Comparison of ENCODE assay signal across 9 mouse cellular contexts in the genomic region with DNA sequence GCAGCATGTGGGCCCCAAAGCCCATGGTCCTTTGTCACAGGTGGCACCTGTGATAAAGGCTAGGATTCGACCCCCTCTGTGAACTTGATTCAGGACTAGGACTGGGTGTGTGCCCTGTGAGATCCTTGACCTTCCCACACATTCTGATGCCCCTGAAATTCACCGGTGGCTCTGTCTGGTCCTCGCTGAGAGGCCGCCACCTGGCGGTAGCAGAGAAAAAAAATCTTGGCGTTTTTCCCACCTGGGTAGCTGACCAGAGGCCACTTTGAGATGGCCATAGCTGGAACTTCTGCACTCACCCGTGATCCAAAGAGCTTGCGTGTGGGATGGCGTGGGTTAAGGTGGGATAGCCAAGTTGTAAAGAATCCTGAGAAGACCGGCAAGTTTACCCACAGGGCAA. TPM values are rescaled to one million over a fixed set of nuclear protein-coding genes. Genes with fewer than 3 reads are reported as not detected.
DNase-seq lines count a peak whose midpoint lies in the region; ATAC-seq and TF ChIP-seq lines count a peak whose summit lies in the region.
"Had no signal": no experiment of that assay in that cellular context is flagged by ENCODE, and none has a peak within 500 bp of the region (broad histone marks: within the 10 kb centered on the region; RNA-seq: fewer than 3 reads in every experiment).

No protein-coding gene starts in this region.

- no peak overlapping the region for H3K27ac ChIP-seq in hindbrain, embryonic 11.5 days (ENCODE audit: low read depth, low read length)
- H3K27ac ChIP-seq in hindbrain, embryonic 12.5 days = no peak overlapping the region
- H3K27ac ChIP-seq in bone marrow macrophage, adult 2 months (ENCODE audit: insufficient read depth, low read depth, low read length) = no peak overlapping the region
- H3K27ac ChIP-seq in limb, embryonic 14.5 days (replicated peaks; ENCODE audit: low read depth, low read length) = no peak overlapping the region
- no peak overlapping the region for H3K27ac ChIP-seq in forebrain, embryonic 15.5 days (replicated peaks)

- H3ac ChIP-seq in C2C12 (ENCODE audit: control insufficient read depth, insufficient read length, low read depth) = no peak overlapping the region

- peak; percentile 77 for DNase-seq in hindbrain, embryonic 11.5 days (ENCODE audit: low spot score)
- DNase-seq in gastrocnemius, postnatal 14 days = peak; percentile 62
- peak; percentile 55 for DNase-seq in limb, embryonic 14.5 days (ENCODE audit: low spot score)
- DNase-seq in right cerebral cortex, postnatal 4 days = peak; percentile 33

- ATAC-seq in hindbrain, embryonic 11.5 days (ENCODE audit: low FRiP score) = no peak
- no peak for ATAC-seq in hindbrain, embryonic 12.5 days (ENCODE audit: low FRiP score)
- no peak for ATAC-seq in limb, embryonic 14.5 days (ENCODE audit: low FRiP score, low read depth)
- no peak for ATAC-seq in forebrain, embryonic 15.5 days (replicated peaks)

- no peaks in the 10 kb centered on the region for H3K79me2 ChIP-seq in C2C12 (ENCODE audit: control insufficient read depth, insufficient read depth)

- intact Hi-C loops in gastrocnemius, postnatal 14 days (cut with DNase I; ENCODE audit: low total_unique reads) = loop anchor here (2.0 kb wide), 1 partner anchor 115 kb away; no protein-coding TSS in a partner anchor

- no peaks in the 10 kb centered on the region for H3K9me3 ChIP-seq in hindbrain, embryonic 11.5 days (ENCODE audit: control insufficient read depth, low read length)
- H3K9me3 ChIP-seq in hindbrain, embryonic 12.5 days (replicated peaks) = no peaks in the 10 kb centered on the region
- H3K9me3 ChIP-seq in limb, embryonic 14.5 days (ENCODE audit: control insufficient read depth, low read length) = no peaks in the 10 kb centered on the region
- no peaks in the 10 kb centered on the region for H3K9me3 ChIP-seq in forebrain, embryonic 15.5 days

- peak; percentile 8 for TF ChIP-seq CTCF in C2C12 (IDR thresholded peaks at IDR 0.05; ENCODE audit: control insufficient read depth, insufficient read depth, insufficient read length)
- peak; percentile 85 for TF ChIP-seq CTCF in bone marrow macrophage, adult 2 months (IDR thresholded peaks at IDR 0.05; ENCODE audit: low read depth, low read length)

- H3K36me3 ChIP-seq in hindbrain, embryonic 11.5 days (ENCODE audit: control insufficient read depth, insufficient read depth, low read length) = no peaks in the 10 kb centered on the region
- H3K36me3 ChIP-seq in hindbrain, embryonic 12.5 days = no peaks in the 10 kb centered on the region
- no peaks in the 10 kb centered on the region for H3K36me3 ChIP-seq in C2C12 (ENCODE audit: control insufficient read depth, insufficient read depth)
- H3K36me3 ChIP-seq in limb, embryonic 14.5 days (ENCODE audit: control insufficient read depth, insufficient read depth, low read length) = peaks cover 9% of the 10 kb centered on the region
- H3K36me3 ChIP-seq in forebrain, embryonic 15.5 days = no peaks in the 10 kb centered on the region

- 7% methylated on average over 10 of the region's 10 CpGs for WGBS in hindbrain, embryonic 11.5 days
- WGBS in hindbrain, embryonic 12.5 days = 4% methylated on average over 10 of the region's 10 CpGs
- 3% methylated on average over 10 of the region's 10 CpGs for WGBS in limb, embryonic 14.5 days
- WGBS in forebrain, embryonic 15.5 days = 3% methylated on average over 10 of the region's 10 CpGs

- H3K9ac ChIP-seq in hindbrain, embryonic 11.5 days (ENCODE audit: low read depth, low read length) = no peak overlapping the region
- H3K9ac ChIP-seq in hindbrain, embryonic 12.5 days = no peak overlapping the region
- no peak overlapping the region for H3K9ac ChIP-seq in limb, embryonic 14.5 days (ENCODE audit: low read depth, low read length, severe bottlenecking)
- H3K9ac ChIP-seq in forebrain, embryonic 15.5 days (replicated peaks) = no peak overlapping the region

- no peak for TF ChIP-seq POLR2A in bone marrow macrophage, adult 2 months (IDR thresholded peaks at IDR 0.05; ENCODE audit: borderline replicate concordance, low read depth, low read length)
- TF ChIP-seq POLR2A in limb, embryonic 14.5 days (IDR thresholded peaks at IDR 0.05; ENCODE audit: borderline replicate concordance, extremely low read depth, insufficient read depth, insufficient read length) = no peak

- H3K27me3 ChIP-seq in hindbrain, embryonic 11.5 days (ENCODE audit: control insufficient read depth, insufficient read depth, low read length) = peaks cover 90% of the 10 kb centered on the region
- peaks cover 96% of the 10 kb centered on the region for H3K27me3 ChIP-seq in hindbrain, embryonic 12.5 days
- peaks cover 26% of the 10 kb centered on the region for H3K27me3 ChIP-seq in C2C12 (ENCODE audit: control insufficient read depth, insufficient read depth, insufficient read length)
- peaks cover 88% of the 10 kb centered on the region for H3K27me3 ChIP-seq in limb, embryonic 14.5 days (ENCODE audit: control insufficient read depth, insufficient read depth, low read length)
- peaks cover 90% of the 10 kb centered on the region for H3K27me3 ChIP-seq in forebrain, embryonic 15.5 days

- H3K4me3 ChIP-seq in hindbrain, embryonic 11.5 days (ENCODE audit: low read depth, low read length) = no peak overlapping the region
- no peak overlapping the region for H3K4me3 ChIP-seq in hindbrain, embryonic 12.5 days
- no peak overlapping the region for H3K4me3 ChIP-seq in C2C12 (ENCODE audit: insufficient read depth, poor library complexity, severe bottlenecking)
- H3K4me3 ChIP-seq in bone marrow macrophage, adult 2 months (ENCODE audit: insufficient read depth, low read length) = no peak overlapping the region
- no peak overlapping the region for H3K4me3 ChIP-seq in limb, embryonic 14.5 days (replicated peaks; ENCODE audit: low read length)
- no peak overlapping the region for H3K4me3 ChIP-seq in forebrain, embryonic 15.5 days

- H3K4me2 ChIP-seq in hindbrain, embryonic 11.5 days (replicated peaks; ENCODE audit: low read depth, low read length) = no peak overlapping the region
- H3K4me2 ChIP-seq in hindbrain, embryonic 12.5 days (replicated peaks) = no peak overlapping the region
- no peak overlapping the region for H3K4me2 ChIP-seq in limb, embryonic 14.5 days (replicated peaks; ENCODE audit: low read depth, low read length, severe bottlenecking)
- H3K4me2 ChIP-seq in forebrain, embryonic 15.5 days (replicated peaks) = no peak overlapping the region

- H3K79me3 ChIP-seq in C2C12 (ENCODE audit: low read depth) = no peaks in the 10 kb centered on the region

- H3K4me1 ChIP-seq in hindbrain, embryonic 11.5 days (replicated peaks; ENCODE audit: control insufficient read depth, insufficient read depth, low read length) = peaks cover 27% of the 10 kb centered on the region
- H3K4me1 ChIP-seq in hindbrain, embryonic 12.5 days = peaks cover 47% of the 10 kb centered on the region
- H3K4me1 ChIP-seq in bone marrow macrophage, adult 2 months (ENCODE audit: control insufficient read depth, insufficient read depth, low read length) = no peaks in the 10 kb centered on the region
- peaks cover 12% of the 10 kb centered on the region for H3K4me1 ChIP-seq in limb, embryonic 14.5 days (ENCODE audit: control insufficient read depth, insufficient read depth, low read length)
- peaks cover 44% of the 10 kb centered on the region for H3K4me1 ChIP-seq in forebrain, embryonic 15.5 days

RNA-seq across cellular contexts. Expression of a gene that starts 6.0 kb away (rescaled TPM):
- polyA plus RNA-seq in hindbrain, embryonic 11.5 days (2014; fragmentation: Nextera tagmentation; extraction: Ambion mirVana) = 2.9 and 3.5 TPM in 2 replicates
- polyA plus RNA-seq in hindbrain, embryonic 12.5 days (2016; fragmentation: Nextera tagmentation; extraction: Ambion mirVana) = 1.2 and 2.1 TPM in 2 replicates
- polyA plus RNA-seq in C2C12 (2012; fragmentation: generic; extraction: Trizol) = not detected
- polyA plus RNA-seq in bone marrow macrophage, adult 2 months (2012; ENCODE audit: insufficient read depth, insufficient read length, missing spikeins) = not detected in 2 replicates
- not detected for total RNA-seq in gastrocnemius, postnatal 14 days (2021)
- polyA plus RNA-seq in limb, embryonic 14.5 days (2012; rRNA removed) = 0.03 and 0.13 TPM in 2 replicates
- not detected in 2 replicates for polyA plus RNA-seq in limb, embryonic 14.5 days (2014; fragmentation: Nextera tagmentation; extraction: Ambion mirVana)
- 0.09 and 0.13 TPM in 2 replicates for polyA plus RNA-seq in forebrain, embryonic 15.5 days (2015; fragmentation: Nextera tagmentation; extraction: Ambion mirVana)
- total RNA-seq: layer of hippocampus, adult 18-20 months had no signal

RNA-seq across cellular contexts. Expression of a gene that starts 11.5 kb away (rescaled TPM):
- polyA plus RNA-seq in hindbrain, embryonic 11.5 days (2014; fragmentation: Nextera tagmentation; extraction: Ambion mirVana) = 8.7 and 9.5 TPM in 2 replicates
- polyA plus RNA-seq in hindbrain, embryonic 12.5 days (2016; fragmentation: Nextera tagmentation; extraction: Ambion mirVana) = 13.1 and 16.2 TPM in 2 replicates
- polyA plus RNA-seq in C2C12 (2012; fragmentation: generic; extraction: Trizol) = 5.4 TPM
- polyA plus RNA-seq in bone marrow macrophage, adult 2 months (2012; ENCODE audit: insufficient read depth, insufficient read length, missing spikeins) = 0.47 TPM in 1 of 2 replicates, not detected in the other
- 10 to 100 TPM; 18.0 to 21.0 TPM for total RNA-seq in gastrocnemius, postnatal 14 days (2021)
- polyA plus RNA-seq in limb, embryonic 14.5 days (2012; rRNA removed) = 56.5 and 79.5 TPM in 2 replicates
- 28.6 and 33.0 TPM in 2 replicates for polyA plus RNA-seq in limb, embryonic 14.5 days (2014; fragmentation: Nextera tagmentation; extraction: Ambion mirVana)
- polyA plus RNA-seq in forebrain, embryonic 15.5 days (2015; fragmentation: Nextera tagmentation; extraction: Ambion mirVana) = 5.7 and 6.3 TPM in 2 replicates

RNA-seq across cellular contexts. Expression of a gene that starts 11.5 kb away (rescaled TPM):
- 17.4 and 20.6 TPM in 2 replicates for polyA plus RNA-seq in hindbrain, embryonic 11.5 days (2014; fragmentation: Nextera tagmentation; extraction: Ambion mirVana)
- polyA plus RNA-seq in hindbrain, embryonic 12.5 days (2016; fragmentation: Nextera tagmentation; extraction: Ambion mirVana) = 25.3 and 25.6 TPM in 2 replicates
- polyA plus RNA-seq in C2C12 (2012; fragmentation: generic; extraction: Trizol) = 34.1 TPM
- polyA plus RNA-seq in bone marrow macrophage, adult 2 months (2012; ENCODE audit: insufficient read depth, insufficient read length, missing spikeins) = 14.0 and 19.7 TPM in 2 replicates
- 10 to 100 TPM; 16.0 to 19.0 TPM for total RNA-seq in gastrocnemius, postnatal 14 days (2021)
- 26.6 and 30.7 TPM in 2 replicates for polyA plus RNA-seq in limb, embryonic 14.5 days (2012; rRNA removed)
- 27.6 and 32.7 TPM in 2 replicates for polyA plus RNA-seq in limb, embryonic 14.5 days (2014; fragmentation: Nextera tagmentation; extraction: Ambion mirVana)
- 17.6 and 18.6 TPM in 2 replicates for polyA plus RNA-seq in forebrain, embryonic 15.5 days (2015; fragmentation: Nextera tagmentation; extraction: Ambion mirVana)

RNA-seq across cellular contexts. Expression of a gene that starts 33.3 kb away (rescaled TPM):
- polyA plus RNA-seq in hindbrain, embryonic 11.5 days (2014; fragmentation: Nextera tagmentation; extraction: Ambion mirVana) = 1.5 and 1.6 TPM in 2 replicates
- polyA plus RNA-seq in hindbrain, embryonic 12.5 days (2016; fragmentation: Nextera tagmentation; extraction: Ambion mirVana) = 2.5 and 3.8 TPM in 2 replicates
- 0.23 TPM for polyA plus RNA-seq in C2C12 (2012; fragmentation: generic; extraction: Trizol)
- not detected in 2 replicates for polyA plus RNA-seq in bone marrow macrophage, adult 2 months (2012; ENCODE audit: insufficient read depth, insufficient read length, missing spikeins)
- total RNA-seq in gastrocnemius, postnatal 14 days (2021) = not detected
- polyA plus RNA-seq in limb, embryonic 14.5 days (2012; rRNA removed) = 0.92 and 1.1 TPM in 2 replicates
- 0.39 and 0.50 TPM in 2 replicates for polyA plus RNA-seq in limb, embryonic 14.5 days (2014; fragmentation: Nextera tagmentation; extraction: Ambion mirVana)
- 1.8 and 2.9 TPM in 2 replicates for polyA plus RNA-seq in forebrain, embryonic 15.5 days (2015; fragmentation: Nextera tagmentation; extraction: Ambion mirVana)

RNA-seq across cellular contexts. Expression of a gene that starts 40.0 kb away (rescaled TPM):
- polyA plus RNA-seq in hindbrain, embryonic 11.5 days (2014; fragmentation: Nextera tagmentation; extraction: Ambion mirVana) = 304 and 330 TPM in 2 replicates
- 257 and 282 TPM in 2 replicates for polyA plus RNA-seq in hindbrain, embryonic 12.5 days (2016; fragmentation: Nextera tagmentation; extraction: Ambion mirVana)
- polyA plus RNA-seq in C2C12 (2012; fragmentation: generic; extraction: Trizol) = 1,836 TPM
- polyA plus RNA-seq in bone marrow macrophage, adult 2 months (2012; ENCODE audit: insufficient read depth, insufficient read length, missing spikeins) = 958 and 1,114 TPM in 2 replicates
- 100 to 1,000 TPM; 233 to 251 TPM for total RNA-seq in gastrocnemius, postnatal 14 days (2021)
- polyA plus RNA-seq in limb, embryonic 14.5 days (2012; rRNA removed) = 296 and 760 TPM in 2 replicates
- 422 and 460 TPM in 2 replicates for polyA plus RNA-seq in limb, embryonic 14.5 days (2014; fragmentation: Nextera tagmentation; extraction: Ambion mirVana)
- 216 and 221 TPM in 2 replicates for polyA plus RNA-seq in forebrain, embryonic 15.5 days (2015; fragmentation: Nextera tagmentation; extraction: Ambion mirVana)
